Mouse (Mus musculus) kidney, postnatal 4 days (tissue): ENCODE results near the gene Tsen2.
A peak's percentile ranks its signal among the peaks of the same experiment; 100 is the strongest.

Source experiments
- DNase-seq, 2 experiments: peaks; one replicate each; pipeline ENCODE4 v3.0.0; 2021; ENCODE audit warnings: mixed read lengths in 2 of 2

Gene Tsen2

DNA sequence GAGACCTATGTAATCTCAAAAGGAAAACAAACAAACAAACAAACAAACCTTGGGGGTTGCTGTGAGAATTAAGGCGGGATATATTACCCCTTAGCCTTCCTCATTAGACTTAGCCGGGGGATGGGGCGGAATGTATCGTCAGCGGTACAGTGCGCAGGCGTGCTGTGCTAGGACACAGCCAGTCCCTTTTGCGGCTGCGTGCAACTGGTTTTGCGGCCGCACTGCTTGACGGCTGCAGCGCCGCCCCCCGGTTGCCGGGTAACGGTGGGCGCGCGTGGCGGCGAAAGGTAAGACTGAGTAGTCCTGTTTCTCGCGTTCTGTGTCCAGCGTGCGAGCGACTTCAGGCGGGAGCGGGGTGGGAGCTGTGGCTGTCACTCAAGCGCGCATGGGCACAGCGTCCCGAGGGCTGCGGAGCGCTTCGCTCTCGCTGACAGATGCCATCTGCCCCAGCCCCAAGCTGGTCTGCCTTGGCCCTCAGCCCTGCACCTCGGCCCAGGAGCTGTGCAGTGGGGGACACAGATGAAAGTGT, at the start of gene Tsen2:
Gene Tsen2 (plus strand): TSS at position 223 of the 529 bp plus-strand sequence.
- peak; percentile 97 to 98 for DNase-seq

DNA sequence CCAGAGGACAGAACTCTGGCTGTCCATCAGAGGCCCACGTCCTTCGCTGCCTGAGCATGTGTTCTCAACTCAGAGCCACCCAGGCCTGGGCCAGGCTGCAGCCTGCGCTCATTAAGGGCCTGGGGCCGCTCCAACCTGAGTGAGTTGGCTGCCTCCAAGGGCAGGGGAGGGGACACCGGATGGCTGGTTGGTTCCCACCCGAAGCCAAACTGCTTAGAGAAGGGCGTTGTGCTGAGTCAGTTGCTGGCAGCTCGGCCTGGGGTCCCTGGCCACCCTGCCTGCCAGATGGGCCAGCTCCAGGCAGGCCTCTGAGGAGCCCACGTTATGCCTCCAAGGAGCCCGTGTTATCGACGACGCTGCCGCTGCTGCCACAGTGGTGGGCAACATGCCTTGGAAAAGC, 44.9 kb upstream of the Tsen2 start:
- no peak for DNase-seq

DNA sequence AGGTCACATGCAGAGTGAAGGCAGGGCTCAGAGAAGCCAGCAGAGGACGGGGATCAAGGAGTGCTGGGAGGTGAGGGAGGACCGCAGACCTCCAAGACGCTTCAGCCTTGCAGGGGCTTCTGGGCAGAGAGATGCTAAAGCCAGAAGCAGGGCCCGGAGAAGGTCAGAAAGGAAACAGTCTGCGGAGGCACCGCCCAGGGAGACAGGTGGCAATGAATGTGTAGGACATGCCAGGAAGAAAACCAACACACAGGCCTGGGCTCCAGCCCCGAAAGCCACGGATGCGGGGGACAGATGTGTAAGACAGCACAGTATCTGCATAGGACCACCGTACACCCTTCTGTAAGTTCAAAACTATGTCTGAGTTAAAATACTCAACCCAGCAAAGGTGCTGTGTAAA, 44.2 kb upstream of the Tsen2 start:
- no peak for DNase-seq

DNA sequence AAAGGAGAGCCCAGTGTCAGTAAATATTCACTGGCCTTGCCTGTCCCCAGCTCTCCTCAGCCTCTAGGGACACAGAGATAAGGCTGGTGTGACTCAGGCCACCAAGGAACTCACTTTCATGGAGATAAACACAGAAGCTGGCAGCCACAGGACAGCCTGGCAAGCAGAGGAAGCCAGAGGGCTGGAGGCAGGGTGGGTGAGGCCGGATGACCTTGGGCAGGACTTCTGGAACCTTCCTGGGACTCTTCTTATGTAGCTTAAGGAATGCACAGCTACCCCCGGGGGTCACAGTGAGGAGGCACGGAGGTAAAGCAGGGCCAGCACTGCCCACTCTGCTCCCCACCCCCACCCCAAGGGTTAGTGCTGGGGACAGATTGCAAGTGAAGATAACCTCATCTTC, 43.3 kb upstream of the Tsen2 start:
- no peak for DNase-seq

DNA sequence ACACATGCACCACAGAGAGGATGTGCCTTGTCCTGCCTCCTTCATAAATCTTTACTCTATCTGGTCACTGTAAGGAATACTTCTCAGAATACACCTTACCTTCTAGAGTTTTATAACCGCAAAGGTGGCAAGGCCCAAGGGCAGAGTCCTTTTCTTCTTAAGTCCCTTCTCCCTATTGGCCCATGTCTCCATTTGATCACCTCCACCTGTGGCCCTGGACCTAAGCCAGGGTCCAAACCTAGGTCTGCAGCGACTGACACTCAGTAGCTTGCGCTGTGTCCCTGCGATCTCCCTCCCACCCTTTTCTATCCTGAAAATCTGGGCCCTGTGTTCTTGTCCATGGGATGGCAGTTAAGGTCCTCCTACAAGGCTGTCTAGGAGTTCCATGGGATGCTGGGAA, 41.4 kb upstream of the Tsen2 start:
- DNase-seq = no peak

DNA sequence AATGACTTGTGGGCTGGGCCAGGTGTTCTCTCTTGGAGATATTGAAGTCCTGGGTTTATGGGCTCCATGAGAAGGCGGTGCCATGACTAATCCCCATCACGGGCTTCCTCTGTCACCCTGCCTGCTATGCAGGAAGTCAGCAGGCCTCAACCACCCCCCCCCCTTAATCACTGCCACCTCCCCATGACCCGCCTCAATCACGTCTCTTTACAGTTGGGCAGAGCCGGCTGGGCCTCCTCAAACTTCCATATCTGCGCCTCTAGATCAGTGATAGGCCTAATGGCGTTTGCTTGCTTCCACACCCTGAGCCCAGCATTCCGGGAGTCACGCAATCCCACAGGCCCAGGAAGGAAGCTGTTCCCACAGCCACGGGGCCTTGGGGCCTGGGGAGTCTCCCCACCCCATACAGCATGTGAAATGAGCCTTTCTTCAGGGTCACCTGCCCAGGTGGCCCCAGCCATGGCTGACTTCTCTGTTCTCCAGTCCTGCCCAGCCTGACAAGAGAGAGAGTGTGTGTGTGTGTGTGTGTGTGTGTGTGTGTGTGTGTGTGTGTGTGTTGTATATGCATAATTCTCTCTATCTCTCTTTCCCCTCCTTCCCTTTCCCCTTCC, 40.8 kb upstream of the Tsen2 start:
- DNase-seq = peak in 1 of 2 experiments; percentile 26

DNA sequence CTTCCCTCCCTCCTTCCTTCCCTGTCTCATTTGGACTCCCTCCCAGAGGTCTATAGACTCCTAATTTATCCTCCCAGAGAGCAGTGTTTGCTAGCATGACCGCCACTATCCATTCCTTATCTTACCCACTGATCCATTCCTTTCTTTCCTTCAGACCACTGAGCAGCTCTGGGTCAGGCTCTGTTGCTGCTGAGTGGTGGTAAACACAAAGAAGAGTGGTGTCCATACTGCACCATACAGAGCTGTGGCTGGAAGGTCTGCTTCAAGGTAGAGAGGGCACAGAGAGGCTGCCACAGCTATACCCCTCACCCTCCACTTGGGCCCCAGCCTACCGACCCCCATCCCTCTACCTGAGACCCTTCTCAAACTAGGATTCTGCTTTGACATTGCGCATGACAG, 40.3 kb upstream of the Tsen2 start:
- no peak for DNase-seq

DNA sequence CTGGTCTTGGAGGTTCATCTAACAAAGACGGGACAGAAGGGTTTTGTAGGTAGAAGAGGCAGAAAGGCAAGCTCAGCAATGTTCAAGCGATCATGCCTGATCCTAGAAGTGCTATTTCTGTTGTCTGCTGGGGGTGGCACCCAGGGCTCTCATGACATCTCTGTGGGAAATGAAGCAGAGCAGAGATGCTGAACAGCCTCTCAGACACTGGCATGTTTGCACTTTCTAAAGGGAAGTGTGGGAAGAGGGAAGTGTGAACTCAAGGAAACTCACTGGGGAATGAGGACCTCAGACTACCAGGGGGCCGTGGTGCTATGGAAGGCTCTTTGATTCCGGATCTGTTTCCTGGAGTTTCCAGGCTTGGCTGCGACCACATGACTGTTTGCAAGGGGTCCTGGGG, 39.5 kb upstream of the Tsen2 start:
- DNase-seq = no peak

DNA sequence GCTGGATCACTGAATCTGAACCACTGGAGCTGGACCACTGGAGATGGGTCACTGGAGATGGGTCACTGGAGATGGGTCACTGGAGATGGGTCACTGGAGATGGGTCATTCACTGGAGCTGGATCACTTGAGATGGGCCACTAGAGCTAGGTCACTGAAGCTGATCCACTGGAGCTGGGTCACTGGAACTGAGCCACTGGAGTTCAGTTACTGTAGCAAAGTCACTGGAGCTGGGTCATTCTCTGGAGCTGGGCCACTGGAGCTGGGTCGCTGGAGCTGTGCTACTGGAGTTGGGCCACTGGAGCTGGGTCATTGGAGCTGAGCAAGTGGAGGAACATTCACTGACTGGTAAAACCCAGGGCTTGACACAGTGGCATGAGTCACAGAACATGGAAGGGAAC, 38.0 kb upstream of the Tsen2 start:
- no peak for DNase-seq

DNA sequence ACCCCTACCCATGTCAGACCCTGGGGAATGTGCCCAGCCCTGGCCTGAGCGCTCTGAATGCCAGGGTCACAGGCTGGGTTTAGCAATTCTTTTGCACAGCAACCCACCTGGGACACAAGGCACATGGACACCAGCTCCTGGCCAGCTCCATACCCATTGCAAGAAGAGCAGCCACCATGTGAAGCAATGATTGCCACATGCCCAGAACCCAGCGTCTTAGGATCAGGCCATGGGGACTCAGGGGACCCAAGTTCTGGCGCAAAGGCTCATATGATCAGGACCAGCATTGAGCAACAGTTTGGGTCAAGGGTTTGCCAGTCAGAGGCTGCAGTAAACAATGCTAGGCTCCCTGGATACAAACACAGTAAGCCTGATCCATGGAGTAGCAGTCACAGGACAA, 33.0 kb upstream of the Tsen2 start:
- DNase-seq = no peak

DNA sequence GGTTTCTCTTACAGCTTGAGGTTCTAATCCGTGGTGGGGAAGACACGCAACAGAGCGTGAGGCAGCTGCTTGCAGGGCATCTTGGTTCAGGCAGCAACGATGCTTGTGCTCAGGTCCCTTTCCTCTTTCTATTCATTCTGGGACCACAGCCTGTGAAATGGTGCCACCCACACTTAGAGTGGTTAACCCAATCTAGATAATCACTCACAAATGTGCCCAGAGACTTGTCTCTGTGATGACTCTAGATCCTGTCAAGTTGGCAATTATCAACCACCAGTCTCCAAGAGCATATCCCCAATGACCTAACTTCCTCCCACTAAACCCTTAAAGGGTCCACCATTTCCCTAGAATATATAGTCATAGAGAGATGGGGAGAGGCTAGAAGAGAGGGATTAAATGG, 31.3 kb upstream of the Tsen2 start:
- no peak for DNase-seq

DNA sequence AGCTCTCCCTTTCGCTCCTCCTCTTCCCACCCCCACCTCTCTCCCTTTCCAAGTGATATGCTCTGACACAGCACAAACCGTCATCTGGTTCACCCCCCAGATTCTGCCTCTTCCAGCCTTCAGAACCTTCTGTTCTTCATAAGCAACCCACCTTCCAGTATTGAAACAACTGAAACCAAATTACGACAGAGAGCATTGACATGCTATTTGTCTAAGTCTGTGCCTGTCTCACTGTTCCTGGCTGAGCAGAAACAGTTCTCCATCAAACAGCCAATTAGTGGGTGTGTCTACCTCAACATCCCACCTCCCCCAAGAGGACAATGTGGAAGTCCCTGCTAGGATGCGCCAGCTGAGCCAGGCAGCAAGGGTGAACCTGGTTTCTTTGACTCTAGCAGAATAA, 26.6 kb upstream of the Tsen2 start:
- DNase-seq = no peak

DNA sequence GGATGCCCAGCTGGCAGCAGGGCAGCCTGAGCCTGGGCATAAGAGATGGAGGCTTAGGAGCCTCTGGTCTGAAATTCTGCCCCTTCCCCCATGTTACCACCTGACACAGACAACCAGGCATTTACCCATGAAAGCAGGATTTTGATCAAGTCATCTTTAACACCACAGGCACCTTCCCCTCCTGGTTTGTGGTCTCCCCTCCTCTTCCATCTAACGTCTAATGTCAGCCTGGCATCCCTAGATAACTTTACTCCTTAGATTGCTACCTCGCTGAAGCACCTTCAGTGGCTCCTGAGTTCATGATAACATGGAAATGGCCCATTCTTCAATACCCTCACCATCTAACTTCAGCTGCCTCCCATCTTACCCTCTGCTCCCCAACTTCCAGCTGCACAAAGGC, 26.1 kb upstream of the Tsen2 start:
- no peak for DNase-seq

DNA sequence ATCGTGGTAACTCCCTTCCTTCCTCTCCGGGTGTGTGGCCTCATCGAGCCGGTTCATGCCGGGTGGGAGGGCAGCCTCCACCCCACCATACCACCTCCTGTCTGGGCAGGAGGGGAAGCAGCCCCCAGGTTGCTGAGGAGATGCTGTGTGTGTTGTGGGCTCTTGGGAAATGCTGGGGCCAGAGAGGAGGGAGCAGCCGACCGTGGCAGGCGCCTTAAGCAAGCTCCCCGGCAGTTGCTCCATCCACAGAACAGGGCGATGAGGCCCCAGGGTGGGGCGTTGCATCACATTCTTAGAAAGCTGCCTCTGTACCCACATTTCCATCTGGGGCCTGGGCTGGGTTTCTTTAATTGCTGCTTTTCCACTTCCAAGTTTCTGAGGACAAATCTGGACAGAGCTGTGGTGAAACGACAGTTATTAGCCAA, 25.2 kb upstream of the Tsen2 start:
- DNase-seq = peak in 1 of 2 experiments; percentile 24

DNA sequence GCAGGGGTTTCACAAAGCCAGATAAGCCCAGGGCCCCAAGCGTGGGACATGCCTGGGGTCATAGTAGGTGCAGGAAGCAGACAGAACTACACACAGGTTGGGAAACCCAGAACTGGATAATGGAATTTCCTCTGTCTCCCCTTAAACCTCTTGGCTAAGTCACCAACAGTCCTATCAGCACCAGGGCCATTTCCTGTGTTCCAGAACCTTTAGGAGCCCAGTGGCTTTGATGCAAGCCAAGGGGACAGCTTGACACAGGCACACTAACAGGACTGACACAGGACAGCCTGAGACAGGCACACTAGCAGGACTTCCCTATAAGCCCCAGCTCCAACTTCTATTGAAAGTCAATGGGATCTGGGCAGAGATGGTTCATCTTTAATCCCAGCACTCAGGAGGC, 22.5 kb upstream of the Tsen2 start:
- DNase-seq = no peak

DNA sequence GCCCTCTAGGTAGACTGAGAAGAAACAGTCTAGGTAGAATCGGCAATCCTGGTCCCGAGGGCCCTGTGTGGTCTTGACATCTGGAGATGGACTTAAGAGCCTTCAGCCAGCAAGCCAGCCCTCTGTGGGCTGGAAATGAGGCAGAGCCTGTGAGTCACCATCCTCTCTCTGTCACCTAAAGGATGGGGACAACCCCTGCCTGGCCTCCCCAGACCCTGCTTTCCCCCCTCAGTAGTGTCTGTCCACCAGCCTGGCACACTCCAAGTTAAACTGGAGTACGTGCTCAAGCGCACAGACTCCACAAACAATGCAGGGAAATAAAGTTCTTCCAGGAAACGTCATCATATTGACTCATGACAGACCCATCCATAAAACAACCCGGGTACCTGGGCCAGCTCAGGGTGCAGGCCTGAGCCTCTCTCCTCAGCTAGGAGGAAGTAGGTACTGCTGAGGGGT, 21.7 kb upstream of the Tsen2 start:
- no peak for DNase-seq

DNA sequence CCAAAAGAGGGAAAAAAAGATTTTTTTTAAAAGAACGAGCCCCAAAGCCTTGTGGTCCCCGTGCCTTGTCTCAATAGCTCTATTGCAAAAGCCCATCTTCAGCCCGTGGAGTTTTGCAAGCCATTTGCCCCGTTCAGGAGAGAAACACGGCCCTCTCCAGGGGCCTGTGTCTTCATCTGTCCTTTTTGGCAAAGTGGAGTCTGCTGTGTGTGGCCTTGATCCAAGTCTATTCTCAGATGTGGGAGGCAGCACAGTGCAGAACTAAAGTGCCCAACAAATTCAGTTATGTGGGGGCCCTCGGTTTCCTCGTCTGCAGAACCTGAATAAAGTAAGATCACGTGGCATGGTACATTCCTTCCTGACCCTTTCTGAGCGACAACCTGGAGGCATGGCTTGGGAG, 21.3 kb upstream of the Tsen2 start:
- DNase-seq = no peak

DNA sequence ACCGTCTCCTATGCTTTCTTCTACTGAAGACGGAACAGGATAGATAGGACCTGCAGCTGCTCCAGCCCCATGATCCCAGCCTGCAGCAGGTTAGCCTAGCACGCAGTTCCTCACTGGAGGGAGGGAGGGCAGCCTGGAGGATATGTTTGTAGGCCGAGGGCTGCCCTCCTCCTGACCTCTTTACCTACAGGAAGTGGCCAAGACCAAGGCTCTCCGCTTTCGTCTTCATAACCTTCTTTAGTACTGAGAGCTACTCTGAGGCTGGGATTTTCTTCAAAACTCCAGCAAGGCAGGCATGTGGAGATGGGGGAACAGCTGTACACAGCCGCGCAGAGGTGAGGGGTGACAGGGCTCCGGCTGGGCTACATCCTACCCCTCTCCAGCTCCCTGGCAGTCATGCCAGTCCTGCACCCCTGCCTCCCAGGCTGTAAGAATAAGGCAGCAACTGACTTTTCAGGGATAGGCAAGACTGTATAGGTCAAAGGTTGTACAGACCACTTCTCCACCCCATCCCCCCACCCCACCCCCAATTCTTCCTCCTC, 19.9 kb upstream of the Tsen2 start:
- peak in 1 of 2 experiments; percentile 33 for DNase-seq

DNA sequence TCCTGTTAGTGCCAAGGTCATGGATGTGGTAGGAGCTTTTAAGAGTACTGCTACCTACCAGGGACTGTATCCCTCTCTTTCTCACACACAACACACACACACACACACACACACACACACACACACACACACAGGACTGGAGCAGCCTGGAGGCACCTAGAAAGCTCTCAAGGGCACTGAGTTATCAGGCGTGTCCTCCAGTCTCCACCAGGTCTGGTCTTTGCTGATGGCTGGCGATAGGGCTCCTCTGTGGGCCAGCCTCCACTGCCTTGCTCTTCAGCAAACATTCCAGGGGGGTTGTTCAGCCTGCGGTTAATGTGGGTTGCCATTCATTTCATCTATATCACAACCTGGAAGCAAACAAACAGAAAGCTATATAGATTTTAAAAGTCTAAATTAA, 17.0 kb upstream of the Tsen2 start:
- no peak for DNase-seq

DNA sequence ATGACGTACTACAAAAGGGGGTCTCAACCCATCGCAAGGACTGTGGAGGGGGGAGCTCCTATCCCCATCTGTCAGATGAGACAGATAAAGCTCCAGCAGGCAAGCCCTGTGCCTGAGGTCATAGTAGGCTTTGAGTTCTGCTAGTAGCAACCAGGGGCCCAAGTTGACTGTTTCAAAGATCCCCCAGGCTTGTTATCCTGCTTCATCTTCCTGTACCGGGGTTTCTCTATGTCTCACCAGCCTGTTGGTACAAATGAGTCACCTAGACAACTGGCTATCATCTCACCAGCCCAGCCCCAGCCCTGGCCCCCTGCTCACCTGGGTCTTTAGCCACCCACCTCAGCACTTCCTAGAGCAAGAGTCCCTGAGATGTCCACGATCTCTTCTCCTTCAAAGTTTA, 16.1 kb upstream of the Tsen2 start:
- DNase-seq = no peak

DNA sequence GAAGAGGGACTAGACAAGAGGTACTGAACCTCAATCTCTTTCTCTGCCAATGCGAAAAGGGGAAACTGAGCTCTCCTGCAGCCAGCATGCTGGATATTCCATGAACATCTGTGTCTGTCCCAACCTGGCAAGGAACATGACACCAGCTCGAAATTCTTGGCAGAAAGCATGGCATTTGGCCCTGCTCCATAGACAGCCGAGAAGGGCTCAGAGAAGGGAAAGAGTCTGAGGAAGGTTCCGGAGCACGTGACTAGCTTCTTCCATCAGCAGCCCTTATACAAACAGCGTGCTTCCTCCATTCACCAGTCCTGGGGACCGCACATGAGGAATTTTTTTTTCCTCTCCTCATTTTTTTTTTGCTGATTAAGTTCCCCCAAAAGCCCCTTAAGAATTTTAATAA, 9.8 kb upstream of the Tsen2 start:
- DNase-seq = peak; percentile 30 to 45

DNA sequence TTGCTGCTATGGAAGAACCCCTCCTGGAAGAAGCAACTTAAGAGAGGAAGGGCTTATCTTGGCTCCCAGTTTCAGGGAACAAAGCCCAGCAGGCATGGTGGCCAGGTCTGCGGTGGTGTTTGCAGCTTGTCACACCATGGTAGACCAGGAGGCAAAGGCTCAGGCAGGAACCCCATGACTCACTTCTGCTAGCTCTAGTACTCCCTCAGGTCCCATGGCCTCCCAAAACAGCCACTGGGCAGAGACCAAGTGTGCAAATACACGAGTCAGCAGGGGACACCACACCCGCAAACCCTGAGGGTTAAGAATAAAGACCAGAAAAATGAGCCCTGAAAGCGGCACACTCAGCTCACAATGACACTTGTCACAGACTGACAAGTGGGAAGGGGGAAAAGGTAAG, 8.3 kb upstream of the Tsen2 start:
- no peak for DNase-seq

DNA sequence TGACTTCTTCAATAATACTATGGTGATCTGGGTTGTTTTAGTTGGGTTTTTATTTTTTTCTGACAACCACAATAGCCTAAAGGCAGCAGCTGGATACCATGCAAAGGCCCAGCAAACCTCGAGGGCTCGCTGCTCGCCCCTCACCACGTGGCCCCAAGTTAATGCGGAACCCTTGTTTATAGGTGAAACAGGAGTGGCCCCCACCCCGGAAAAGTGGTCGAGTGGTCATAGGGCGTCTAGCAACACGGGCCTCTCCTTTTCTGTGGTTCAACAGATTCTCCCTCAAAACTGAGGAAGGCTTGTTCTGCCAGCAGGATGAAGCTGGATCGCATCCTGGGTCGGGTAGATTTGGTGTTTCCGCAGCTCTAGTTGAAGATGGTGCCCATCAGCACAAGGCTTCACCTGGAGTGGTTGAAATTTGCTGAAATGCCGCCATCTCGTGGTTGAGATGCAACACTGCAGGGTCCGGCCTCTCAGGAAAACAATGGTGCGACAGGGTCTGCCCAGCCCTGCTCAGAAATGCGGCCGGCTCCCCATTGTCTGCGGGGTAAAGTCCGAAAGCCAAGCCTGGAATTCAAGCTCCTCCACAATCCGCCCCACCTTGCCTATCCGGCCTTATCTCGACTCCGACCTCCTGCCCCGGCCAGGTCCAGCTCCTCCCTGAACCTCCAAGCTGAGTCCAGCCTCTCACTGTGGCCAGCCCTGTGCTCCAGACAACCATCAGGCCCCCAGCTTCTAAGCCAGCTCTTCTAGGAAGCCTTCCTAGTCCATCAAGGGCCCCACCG, 5.6 kb upstream of the Tsen2 start:
- peak; percentile 85 to 86 for DNase-seq

DNA sequence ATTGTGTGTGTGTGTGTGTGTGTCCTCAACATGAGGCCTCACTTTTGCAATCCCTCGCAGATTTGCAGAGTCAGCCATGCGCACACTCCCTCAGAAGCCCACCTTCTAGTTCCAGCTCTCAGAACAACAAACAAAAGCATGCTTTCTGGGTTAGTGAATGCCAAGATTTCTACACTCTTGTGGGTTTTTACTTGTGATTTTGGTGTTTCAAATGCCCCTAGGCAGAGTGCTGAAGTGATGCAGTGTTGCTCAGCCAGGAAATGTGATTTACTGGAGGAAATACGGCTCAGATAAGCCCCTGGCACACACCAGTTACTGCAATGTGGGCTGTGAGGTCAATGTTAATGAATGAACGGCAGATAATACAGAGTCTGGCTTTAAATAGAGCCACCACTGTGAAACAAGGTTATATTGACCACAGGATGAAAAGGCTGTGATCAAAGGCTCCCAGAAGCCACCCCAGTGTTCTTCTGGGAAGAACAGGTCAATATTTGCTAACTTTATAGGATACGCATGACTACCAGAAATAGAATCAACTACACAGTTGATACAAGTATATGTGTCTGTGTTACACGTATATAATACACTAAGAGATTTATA, 2.7 kb upstream of the Tsen2 start:
- DNase-seq = no peak
